Mouse (Mus musculus) limb, embryonic 11.5 days (tissue): ENCODE data around the gene Hmgcll1. TPM values are rescaled to one million over a fixed set of nuclear protein-coding genes. Genes with fewer than 3 reads are reported as not detected.
A peak's percentile ranks its signal among the peaks of the same experiment; 100 is the strongest.
"Not testable (repeated sequence)": the region's sequence is repeated elsewhere in the genome, so short reads cannot be mapped to it uniquely, and the experiment has no call there.

Source experiments
- ATAC-seq: fragments of 200-750 bp; cut with Nextera tagmentation; 2 replicates; pipeline ENCODE4 v1.8.0; 2017; ENCODE audit warnings: low read depth; ENCODE audit not compliant: insufficient number of reproducible peaks, low FRiP score, low TSS enrichment
- DNase-seq: peaks from one replicate; pipeline ENCODE4 v3.0.0-alpha.2; 2015; ENCODE audit warnings: low spot score
- H3K27ac ChIP-seq: fragments of 300-500 bp; sonication (generic); replicated peaks from 2 replicates; pipeline ENCODE4 v1.5.1; 2014; ENCODE audit warnings: low read depth, mild to moderate bottlenecking, low read length
- H3K27me3 ChIP-seq: fragments of 300-500 bp; sonication (generic); 2 replicates; pipeline ENCODE4 v1.6.1; 2014; ENCODE audit warnings: mild to moderate bottlenecking, low read length, mixed read lengths; ENCODE audit not compliant: control insufficient read depth, insufficient read depth
- H3K36me3 ChIP-seq: fragments of 300-500 bp; sonication (generic); 2 replicates; pipeline ENCODE4 v1.6.1; 2014; ENCODE audit warnings: mild to moderate bottlenecking, low read length, moderate library complexity, mixed read lengths; ENCODE audit not compliant: control insufficient read depth, insufficient read depth
- H3K4me1 ChIP-seq: fragments of 300-500 bp; sonication (generic); 2 replicates; pipeline ENCODE4 v1.6.1; 2014; ENCODE audit warnings: low read length, mixed read lengths; ENCODE audit not compliant: control insufficient read depth, insufficient read depth
- H3K4me2 ChIP-seq: fragments of 300-500 bp; sonication (generic); 2 replicates; pipeline ENCODE4 v1.6.1; 2014; ENCODE audit warnings: low read depth, mild to moderate bottlenecking, moderate library complexity; ENCODE audit not compliant: severe bottlenecking
- H3K4me3 ChIP-seq: fragments of 300-500 bp; sonication (generic); 2 replicates; pipeline ENCODE4 v1.5.1; 2014; ENCODE audit warnings: low read depth, low read length
- H3K9ac ChIP-seq: fragments of 300-500 bp; sonication (generic); 2 replicates; pipeline ENCODE4 v1.6.1; 2014; ENCODE audit warnings: mild to moderate bottlenecking, low read length
- H3K9me3 ChIP-seq: fragments of 300-500 bp; sonication (generic); 2 replicates; pipeline ENCODE4 v1.6.1; 2016; ENCODE audit warnings: low read length; ENCODE audit not compliant: control insufficient read depth
- WGBS: fragments of 180-500 bp; shearing (Covaris S2); extraction: QIAGEN DNeasy Blood & Tissue Kit; methylation state at CpG from one replicate; pipeline ENCODE4 v1.1.7; 2014; 5-methylcytosine and 5-hydroxymethylcytosine counted together
- polyA plus RNA-seq: library from polyadenylated mRNA; unstranded; fragments of >200 nt; fragmentation: Nextera tagmentation; extraction: Ambion mirVana; gene quantifications from 2 replicates; pipeline ENCODE4 v1.2.1, GENCODE M21; 2014

Gene Hmgcll1
- polyA plus RNA-seq, 1 experiment from 2014 or later: 7.0 TPM

DNA sequence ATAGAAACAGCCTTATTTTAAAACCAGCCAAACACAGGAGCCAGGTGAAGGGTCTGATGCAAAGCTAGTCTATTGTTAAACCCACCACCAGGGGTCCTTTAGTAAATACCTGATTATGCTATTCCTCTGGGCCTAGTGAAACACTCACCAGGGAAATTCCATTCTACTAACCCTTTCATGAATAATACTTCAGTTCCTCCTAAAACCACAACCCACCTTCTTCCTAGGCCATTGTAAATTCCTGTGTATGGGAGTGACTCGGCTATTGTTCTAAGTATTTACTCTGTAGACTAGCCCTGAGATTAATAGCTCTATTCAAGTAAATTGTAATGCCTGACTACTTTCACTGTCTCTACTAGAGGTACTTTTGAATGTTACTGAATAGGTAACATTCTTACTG is 89.8 kb downstream of the Hmgcll1 start:
- H3K27me3 ChIP-seq, ATAC-seq: not testable (repeated sequence)

DNA sequence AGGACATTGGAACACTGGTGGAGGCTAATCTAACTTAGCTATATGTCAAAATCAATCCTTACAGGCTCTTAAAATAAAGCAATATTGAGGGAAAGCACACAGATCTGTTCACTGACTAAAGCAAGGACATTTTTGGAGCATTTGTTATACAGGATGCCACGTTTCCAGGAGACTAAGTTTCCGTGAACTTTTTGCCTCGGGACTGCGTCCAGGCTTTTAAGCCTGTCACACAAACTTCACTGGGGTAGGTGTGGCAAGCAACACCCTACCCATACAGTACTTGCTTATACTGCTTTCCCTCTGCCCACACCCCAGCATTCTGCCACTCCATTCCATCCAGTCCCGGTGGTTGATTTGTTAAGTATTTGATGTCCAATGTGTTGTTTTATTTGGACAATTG is 90.2 kb downstream of the Hmgcll1 start:
- H3K36me3 ChIP-seq: no peaks in the 10 kb centered on the region
- no peaks in the 10 kb centered on the region for H3K9me3 ChIP-seq
- no peak for DNase-seq
- H3K4me1 ChIP-seq: no peaks in the 10 kb centered on the region
- no peak for ATAC-seq
- 89% methylated on average over 5 of the region's 5 CpGs for WGBS
- H3K27me3 ChIP-seq: no peaks in the 10 kb centered on the region
- no peak overlapping the region for H3K4me2 ChIP-seq
- H3K4me3 ChIP-seq: no peak overlapping the region
- H3K27ac ChIP-seq: no peak overlapping the region
- no peak overlapping the region for H3K9ac ChIP-seq

More for the DNA sequence above, 89.8 kb downstream of the Hmgcll1 start:
- not testable (repeated sequence) for H3K4me3 ChIP-seq, DNase-seq, H3K9me3 ChIP-seq, H3K9ac ChIP-seq, H3K4me2 ChIP-seq, H3K27ac ChIP-seq, H3K4me1 ChIP-seq, H3K36me3 ChIP-seq
- WGBS: 82% methylated on average over 1 of the region's 1 CpGs

- H3K36me3 ChIP-seq, H3K27ac ChIP-seq, H3K9me3 ChIP-seq, ATAC-seq, H3K4me3 ChIP-seq, H3K4me1 ChIP-seq, H3K4me2 ChIP-seq, H3K9ac ChIP-seq, H3K27me3 ChIP-seq: not testable (repeated sequence)
- WGBS: 0% methylated on average over 2 of the region's 2 CpGs
- peak; percentile 73 for DNase-seq
These were observed 108.2 kb downstream of the Hmgcll1 start for GRCm38 (mm10) chr9:76122888-76123287.

DNA sequence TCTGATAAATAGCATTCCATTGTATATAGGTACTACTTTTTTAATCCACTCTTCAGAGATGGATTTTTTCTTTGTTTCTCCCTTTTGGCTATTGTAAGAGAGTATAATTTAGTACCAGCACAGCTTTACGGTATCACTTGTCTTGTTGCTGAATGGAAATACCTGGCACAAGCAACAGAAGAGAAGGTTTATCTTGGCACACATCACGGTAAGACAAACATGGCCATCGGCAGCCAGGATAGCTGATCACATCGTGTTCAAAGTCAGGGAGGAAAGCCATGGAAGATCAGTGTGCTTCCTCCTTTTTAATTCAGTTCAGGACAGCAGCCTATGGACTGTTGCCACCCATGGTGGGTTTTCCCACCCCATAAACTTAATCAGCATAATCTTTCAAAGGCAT is 109.6 kb downstream of the Hmgcll1 start:
- ATAC-seq: no peak
- WGBS: 89% methylated on average over 4 of the region's 4 CpGs

DNA sequence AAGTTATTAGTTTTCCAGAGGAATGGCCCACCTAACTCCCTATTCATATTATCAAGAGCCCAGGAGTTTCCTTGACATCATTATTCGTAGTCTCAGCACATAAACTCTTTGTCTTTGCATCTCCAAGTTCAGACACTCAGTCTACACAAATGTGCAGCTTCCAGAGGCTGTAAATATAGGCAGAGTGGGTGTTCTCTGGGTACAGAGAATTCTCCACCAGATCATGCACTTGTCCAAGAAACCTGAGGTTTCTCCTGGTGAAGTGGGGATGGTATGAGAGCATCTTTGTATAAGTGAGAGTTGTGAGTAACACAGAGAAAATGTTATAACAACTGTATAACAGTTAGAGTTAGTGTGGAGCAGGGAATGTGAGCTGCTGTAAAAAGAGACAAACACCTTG is 114.7 kb downstream of the Hmgcll1 start:
- Histone ChIP-seq H3K27ac (no peak overlapping the region), H3K4me2 (no peak overlapping the region), H3K9me3 (no peaks in the 10 kb centered on the region), H3K4me3 (no peak overlapping the region), H3K4me1 (no peaks in the 10 kb centered on the region), H3K9ac (no peak overlapping the region), H3K27me3 (no peaks in the 10 kb centered on the region), H3K36me3 (no peaks in the 10 kb centered on the region)
- no peak for ATAC-seq
- WGBS: 68% methylated on average over 1 of the region's 1 CpGs
- DNase-seq: no peak

More for the DNA sequence above, 109.6 kb downstream of the Hmgcll1 start:
- H3K27ac ChIP-seq: no peak overlapping the region
- H3K9me3 ChIP-seq: no peaks in the 10 kb centered on the region
- H3K36me3 ChIP-seq: no peaks in the 10 kb centered on the region
- H3K4me2 ChIP-seq: no peak overlapping the region
- H3K27me3 ChIP-seq: no peaks in the 10 kb centered on the region
- no peaks in the 10 kb centered on the region for H3K4me1 ChIP-seq
- H3K9ac ChIP-seq: no peak overlapping the region
- no peak overlapping the region for H3K4me3 ChIP-seq
- DNase-seq: no peak

GRCm38 (mm10) chr9:76134042-76134441 is 119.4 kb downstream of the Hmgcll1 start:
- no peak overlapping the region for H3K4me2 ChIP-seq
- H3K9me3 ChIP-seq: no peaks in the 10 kb centered on the region
- H3K36me3 ChIP-seq: no peaks in the 10 kb centered on the region
- ATAC-seq: no peak
- H3K4me3 ChIP-seq: no peak overlapping the region
- H3K4me1 ChIP-seq: no peaks in the 10 kb centered on the region
- WGBS: 69% methylated on average over 6 of the region's 6 CpGs
- H3K9ac ChIP-seq: no peak overlapping the region
- DNase-seq: no peak
- no peak overlapping the region for H3K27ac ChIP-seq
- no peaks in the 10 kb centered on the region for H3K27me3 ChIP-seq

- H3K4me1 ChIP-seq: no peaks in the 10 kb centered on the region
- 90% methylated on average over 3 of the region's 3 CpGs for WGBS
- DNase-seq: no peak
- no peak overlapping the region for H3K4me2 ChIP-seq
- H3K9ac ChIP-seq: no peak overlapping the region
- H3K27ac ChIP-seq: no peak overlapping the region
- H3K9me3 ChIP-seq: no peaks in the 10 kb centered on the region
- H3K36me3 ChIP-seq: no peaks in the 10 kb centered on the region
- H3K4me3 ChIP-seq: no peak overlapping the region
- ATAC-seq: no peak
- no peaks in the 10 kb centered on the region for H3K27me3 ChIP-seq
These were observed 123.9 kb downstream of the Hmgcll1 start for GRCm38 (mm10) chr9:76138378-76139109.

- Histone ChIP-seq H3K4me2 (no peak overlapping the region), H3K27ac (no peak overlapping the region), H3K9me3 (no peaks in the 10 kb centered on the region), H3K4me1 (no peaks in the 10 kb centered on the region), H3K36me3 (no peaks in the 10 kb centered on the region), H3K27me3 (no peaks in the 10 kb centered on the region), H3K9ac (no peak overlapping the region), H3K4me3 (no peak overlapping the region)
- no peak for ATAC-seq
- 71% methylated on average over 3 of the region's 3 CpGs for WGBS
- no peak for DNase-seq
These were observed 130.9 kb downstream of the Hmgcll1 start for GRCm38 (mm10) chr9:76145593-76145992.

DNA sequence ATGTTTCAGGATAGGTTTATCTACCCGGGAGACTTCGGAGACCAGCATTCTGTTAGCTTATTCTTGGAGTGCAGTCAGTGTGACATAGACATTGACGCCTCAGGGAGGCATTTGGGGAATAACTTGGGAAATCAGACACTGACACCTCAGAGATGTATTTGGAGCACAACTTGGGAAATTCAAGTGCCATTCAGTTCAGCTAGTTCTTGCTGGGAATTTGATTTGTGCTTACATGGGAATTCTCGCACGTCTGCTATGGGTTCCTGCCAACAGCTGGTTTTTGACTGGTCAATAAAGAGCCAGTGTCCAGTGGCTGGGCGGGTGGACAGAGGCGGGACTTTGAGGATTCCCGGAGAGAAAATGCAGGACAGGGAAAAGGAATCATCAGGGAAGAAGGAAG is 147.8 kb downstream of the Hmgcll1 start:
- WGBS: 69% methylated on average over 8 of the region's 8 CpGs
- DNase-seq: no peak

More for the DNA sequence above, 147.8 kb downstream of the Hmgcll1 start:
- Histone ChIP-seq H3K9ac (no peak overlapping the region), H3K4me3 (no peak overlapping the region), H3K36me3 (no peaks in the 10 kb centered on the region), H3K27me3 (no peaks in the 10 kb centered on the region), H3K27ac (no peak overlapping the region), H3K4me2 (no peak overlapping the region), H3K9me3 (no peaks in the 10 kb centered on the region), H3K4me1 (no peaks in the 10 kb centered on the region)
- no peak for ATAC-seq
